Mouse (Mus musculus): ENCODE measurements around the gene Hsd17b3. TPM values are rescaled to one million over a fixed set of nuclear protein-coding genes. Genes with fewer than 3 reads are reported as not detected.

The Hsd17b3 gene
- polyA plus RNA-seq, 1 experiment from 2014 or later, result not detected

DNA sequence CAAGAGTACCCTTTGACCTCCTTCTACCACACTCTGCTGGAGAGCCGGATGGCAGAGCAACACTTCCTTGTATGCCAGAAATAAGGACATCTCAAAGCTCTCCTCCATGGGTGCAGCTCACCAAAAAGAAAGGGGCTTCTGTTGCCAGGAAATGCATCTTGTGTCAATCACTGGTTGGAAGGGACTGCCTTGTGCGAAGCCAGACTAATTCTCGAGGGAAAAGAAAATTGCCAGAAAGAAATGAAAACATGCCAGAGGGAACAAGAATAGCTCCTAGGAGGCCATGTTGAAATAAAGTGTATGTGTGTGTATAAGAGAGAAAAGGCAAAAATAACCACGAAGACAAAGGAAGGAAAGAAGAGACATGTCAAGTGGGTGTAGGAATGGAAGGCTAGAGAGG, 73.0 kb downstream of the Hsd17b3 start:
- no peak overlapping the region for H3K4me3 ChIP-seq
- H3K9ac ChIP-seq, result no peak overlapping the region
- no peak overlapping the region for H3K27ac ChIP-seq (replicated peaks)
- H3K4me2 ChIP-seq, result no peak overlapping the region
- no peak for ATAC-seq (ENCODE audit: low read depth)
- peaks cover 13% of the 10 kb centered on the region for H3K4me1 ChIP-seq (replicated peaks)
- H3K36me3 ChIP-seq, result no peaks in the 10 kb centered on the region
- H3K9me3 ChIP-seq, result no peaks in the 10 kb centered on the region
- H3K27me3 ChIP-seq, result no peaks in the 10 kb centered on the region
- WGBS, result 85% methylated on average over 4 of the region's 4 CpGs

GRCm38 (mm10) chr13:64011157-64011556, 77.9 kb downstream of the Hsd17b3 start:
- Histone ChIP-seq H3K4me2 (no peak overlapping the region), H3K9ac (no peak overlapping the region), H3K27me3 (no peaks in the 10 kb centered on the region), H3K4me1 (replicated peaks) (no peaks in the 10 kb centered on the region), H3K4me3 (no peak overlapping the region), H3K27ac (replicated peaks) (no peak overlapping the region), H3K36me3 (no peaks in the 10 kb centered on the region), H3K9me3 (no peaks in the 10 kb centered on the region)
- WGBS, result 92% methylated on average over 4 of the region's 4 CpGs
- no peak for ATAC-seq (ENCODE audit: low read depth)

Other genes with a start within 250 kb of the Hsd17b3 start
- gene Slc35d2, start 40.1 kb upstream of the Hsd17b3 start, polyA plus RNA-seq (2015; fragmentation: Nextera tagmentation; extraction: Ambion mirVana), result 2.5 and 2.6 TPM in 2 replicates
- gene Zfp367, start 64.0 kb upstream of the Hsd17b3 start, polyA plus RNA-seq (2015; fragmentation: Nextera tagmentation; extraction: Ambion mirVana), result 4.6 and 6.0 TPM in 2 replicates
- 35.0 and 37.3 TPM in 2 replicates for gene Habp4, start 72.6 kb upstream of the Hsd17b3 start, polyA plus RNA-seq (2015; fragmentation: Nextera tagmentation; extraction: Ambion mirVana)
- 3.4 and 4.6 TPM in 2 replicates for gene Cdc14b, start 186.1 kb upstream of the Hsd17b3 start, polyA plus RNA-seq (2015; fragmentation: Nextera tagmentation; extraction: Ambion mirVana)
- gene Aaed1, start 223.5 kb upstream of the Hsd17b3 start, polyA plus RNA-seq (2015; fragmentation: Nextera tagmentation; extraction: Ambion mirVana), result 17.8 and 20.9 TPM in 2 replicates